Mouse (Mus musculus): Measurements from ENCODE around the gene Tmem179. TPM values are rescaled to one million over a fixed set of nuclear protein-coding genes. Genes with fewer than 3 reads are reported as not detected.

Tmem179 gene
- 2.5 TPM in 2 replicates for polyA plus RNA-seq (2012; rRNA removed)

GRCm38 (mm10) chr12:112516697-112517337 lies at the start of gene Tmem179:
Gene Tmem179, minus strand, starts transcription at chr12:112516747.

GRCm38 (mm10) chr12:112489134-112489533 lies 27.4 kb downstream of the Tmem179 start, which contains the start of gene A530016L24Rik:
Gene A530016L24Rik, plus strand, starts transcription at chr12:112489448.

Other genes with a start within 250 kb of the Tmem179 start
- gene A530016L24Rik, start 27.3 kb downstream of the Tmem179 start, polyA plus RNA-seq (2012; rRNA removed), result 1.7 and 2.3 TPM in 2 replicates
- 33.8 and 45.8 TPM in 2 replicates for gene Inf2, start 72.0 kb upstream of the Tmem179 start, polyA plus RNA-seq (2012; rRNA removed)
- gene Adssl1, start 103.3 kb upstream of the Tmem179 start, polyA plus RNA-seq (2012; rRNA removed), result 1.4 and 2.0 TPM in 2 replicates
- 41.6 and 45.3 TPM in 2 replicates for gene Siva1, start 127.9 kb upstream of the Tmem179 start, polyA plus RNA-seq (2012; rRNA removed)
- 190 and 203 TPM in 2 replicates for gene Akt1, start 158.1 kb upstream of the Tmem179 start, polyA plus RNA-seq (2012; rRNA removed)
- gene Zbtb42, start 162.1 kb upstream of the Tmem179 start, polyA plus RNA-seq (2012; rRNA removed), result 46.1 and 46.8 TPM in 2 replicates
- gene Cep170b, start 203.7 kb upstream of the Tmem179 start, polyA plus RNA-seq (2012; rRNA removed), result 133 and 150 TPM in 2 replicates
- gene Pld4, start 243.9 kb upstream of the Tmem179 start, polyA plus RNA-seq (2012; rRNA removed), result 25.8 and 31.1 TPM in 2 replicates